Mouse (Mus musculus): ENCODE data around the gene Mettl2. TPM values are rescaled to one million over a fixed set of nuclear protein-coding genes. Genes with fewer than 3 reads are reported as not detected.

The Mettl2 gene
- polyA plus RNA-seq, 1 experiment from 2014 or later = 15.1 TPM

GRCm38 (mm10) chr11:105159673-105160360 lies 33.6 kb downstream of the Mettl2 start:
- no peaks in the 10 kb centered on the region for H3K36me3 ChIP-seq (ENCODE audit: control insufficient read depth, insufficient read depth)
- no peak overlapping the region for H3K4me2 ChIP-seq (ENCODE audit: low read depth, low read length)
- 63% methylated on average over 6 of the region's 6 CpGs for WGBS (ENCODE audit: insufficient replicate concordance)
- no peak overlapping the region for H3K9ac ChIP-seq (ENCODE audit: low read depth, low read length)
- H3K27me3 ChIP-seq (ENCODE audit: control insufficient read depth, insufficient read depth, low read depth, low read length) = no peaks in the 10 kb centered on the region
- H3K9me3 ChIP-seq (replicated peaks; ENCODE audit: control insufficient read depth, low read length) = peaks cover under 1% of the 10 kb centered on the region; the same call in 1 of the 2 replicates
- H3K27ac ChIP-seq (ENCODE audit: low read length) = peak overlapping the region; percentile 33
- no peak overlapping the region for H3K4me3 ChIP-seq (ENCODE audit: low read depth, low read length)
- peaks cover 23% of the 10 kb centered on the region for H3K4me1 ChIP-seq (ENCODE audit: control insufficient read depth, low read depth, low read length)
- ATAC-seq (ENCODE audit: low read depth) = no peak

GRCm38 (mm10) chr11:105161411-105161810 lies 35.2 kb downstream of the Mettl2 start:
- WGBS (ENCODE audit: insufficient replicate concordance) = 79% methylated on average over 2 of the region's 2 CpGs
- no peaks in the 10 kb centered on the region for H3K36me3 ChIP-seq (ENCODE audit: control insufficient read depth, insufficient read depth)
- no peak overlapping the region for H3K4me2 ChIP-seq (ENCODE audit: low read depth, low read length)
- no peaks in the 10 kb centered on the region for H3K27me3 ChIP-seq (ENCODE audit: control insufficient read depth, insufficient read depth, low read depth, low read length)
- no peak overlapping the region for H3K27ac ChIP-seq (ENCODE audit: low read length)
- H3K4me1 ChIP-seq (ENCODE audit: control insufficient read depth, low read depth, low read length) = peaks cover 18% of the 10 kb centered on the region
- H3K4me3 ChIP-seq (ENCODE audit: low read depth, low read length) = no peak overlapping the region
- H3K9ac ChIP-seq (ENCODE audit: low read depth, low read length) = no peak overlapping the region
- peaks cover 4% of the 10 kb centered on the region for H3K9me3 ChIP-seq (replicated peaks; ENCODE audit: control insufficient read depth, low read length)
- ATAC-seq (ENCODE audit: low read depth) = no peak

- H3K36me3 ChIP-seq (ENCODE audit: control insufficient read depth, insufficient read depth) = no peaks in the 10 kb centered on the region
These were observed 38.6 kb downstream of the Mettl2 start for GRCm38 (mm10) chr11:105164516-105165510.

GRCm38 (mm10) chr11:105166780-105167179 lies 40.6 kb downstream of the Mettl2 start:
- ATAC-seq (ENCODE audit: low read depth) = no peak
- Histone ChIP-seq H3K36me3 (ENCODE audit: control insufficient read depth, insufficient read depth) (no peaks in the 10 kb centered on the region), H3K9me3 (replicated peaks; ENCODE audit: control insufficient read depth, low read length) (peaks cover 4% of the 10 kb centered on the region), H3K4me2 (ENCODE audit: low read depth, low read length) (no peak overlapping the region), H3K4me3 (ENCODE audit: low read depth, low read length) (no peak overlapping the region), H3K27me3 (ENCODE audit: control insufficient read depth, insufficient read depth, low read depth, low read length) (no peaks in the 10 kb centered on the region), H3K9ac (ENCODE audit: low read depth, low read length) (no peak overlapping the region), H3K27ac (ENCODE audit: low read length) (no peak overlapping the region), H3K4me1 (ENCODE audit: control insufficient read depth, low read depth, low read length) (peaks cover 5% of the 10 kb centered on the region)
- 78% methylated on average over 10 of the region's 10 CpGs for WGBS (ENCODE audit: insufficient replicate concordance)

More at GRCm38 (mm10) chr11:105164516-105165510, 38.6 kb downstream of the Mettl2 start:
- no peak overlapping the region for H3K27ac ChIP-seq (ENCODE audit: low read length)
- H3K4me2 ChIP-seq (ENCODE audit: low read depth, low read length) = no peak overlapping the region
- peaks cover 4% of the 10 kb centered on the region for H3K9me3 ChIP-seq (replicated peaks; ENCODE audit: control insufficient read depth, low read length)
- 78% methylated on average over 69 of the region's 69 CpGs for WGBS (ENCODE audit: insufficient replicate concordance)
- H3K4me1 ChIP-seq (ENCODE audit: control insufficient read depth, low read depth, low read length) = no peaks in the 10 kb centered on the region; the same call in 1 of the 2 replicates
- no peak overlapping the region for H3K9ac ChIP-seq (ENCODE audit: low read depth, low read length)
- H3K4me3 ChIP-seq (ENCODE audit: low read depth, low read length) = no peak overlapping the region
- H3K27me3 ChIP-seq (ENCODE audit: control insufficient read depth, insufficient read depth, low read depth, low read length) = no peaks in the 10 kb centered on the region
- ATAC-seq (ENCODE audit: low read depth) = no peak

GRCm38 (mm10) chr11:105178516-105178915 lies 52.3 kb downstream of the Mettl2 start, which contains the start of gene Tlk2:
TSS of gene Tlk2 (plus strand) at chr11:105178807.
- 70% methylated on average over 2 of the region's 2 CpGs for WGBS (ENCODE audit: insufficient replicate concordance)
- Histone ChIP-seq H3K9ac (ENCODE audit: low read depth, low read length) (peak within 1 kb of the TSS; percentile 100), H3K27me3 (ENCODE audit: control insufficient read depth, insufficient read depth, low read depth, low read length) (no peaks in the 10 kb centered on the region), H3K36me3 (ENCODE audit: control insufficient read depth, insufficient read depth) (no peaks in the 10 kb centered on the region), H3K27ac (ENCODE audit: low read length) (peak within 1 kb of the TSS; percentile 94), H3K4me2 (ENCODE audit: low read depth, low read length) (peak within 1 kb of the TSS; percentile 65), H3K9me3 (replicated peaks; ENCODE audit: control insufficient read depth, low read length) (no peaks in the 10 kb centered on the region), H3K4me3 (ENCODE audit: low read depth, low read length) (peak within 1 kb of the TSS; percentile 98), H3K4me1 (ENCODE audit: control insufficient read depth, low read depth, low read length) (peaks cover 19% of the 10 kb centered on the region)
- no peak for ATAC-seq (ENCODE audit: low read depth)

GRCm38 (mm10) chr11:105179523-105179922 lies 53.3 kb downstream of the Mettl2 start:
- WGBS (ENCODE audit: insufficient replicate concordance) = 65% methylated on average over 4 of the region's 4 CpGs
- H3K9ac ChIP-seq (ENCODE audit: low read depth, low read length) = peak overlapping the region; percentile 100
- H3K4me3 ChIP-seq (ENCODE audit: low read depth, low read length) = peak overlapping the region; percentile 98
- H3K4me2 ChIP-seq (ENCODE audit: low read depth, low read length) = peak overlapping the region; percentile 65
- H3K4me1 ChIP-seq (ENCODE audit: control insufficient read depth, low read depth, low read length) = peaks cover 19% of the 10 kb centered on the region
- H3K27ac ChIP-seq (ENCODE audit: low read length) = peak overlapping the region; percentile 94
- H3K36me3 ChIP-seq (ENCODE audit: control insufficient read depth, insufficient read depth) = peaks cover 4% of the 10 kb centered on the region
- no peaks in the 10 kb centered on the region for H3K9me3 ChIP-seq (replicated peaks; ENCODE audit: control insufficient read depth, low read length)
- ATAC-seq (ENCODE audit: low read depth) = no peak
- H3K27me3 ChIP-seq (ENCODE audit: control insufficient read depth, insufficient read depth, low read depth, low read length) = no peaks in the 10 kb centered on the region

GRCm38 (mm10) chr11:105180471-105181091 lies 54.4 kb downstream of the Mettl2 start:
- Histone ChIP-seq H3K9me3 (replicated peaks; ENCODE audit: control insufficient read depth, low read length) (no peaks in the 10 kb centered on the region), H3K9ac (ENCODE audit: low read depth, low read length) (peak overlapping the region; percentile 100), H3K27ac (ENCODE audit: low read length) (peak overlapping the region; percentile 94), H3K4me3 (ENCODE audit: low read depth, low read length) (peak overlapping the region; percentile 98), H3K36me3 (ENCODE audit: control insufficient read depth, insufficient read depth) (peaks cover 10% of the 10 kb centered on the region), H3K4me1 (ENCODE audit: control insufficient read depth, low read depth, low read length) (peaks cover 19% of the 10 kb centered on the region), H3K27me3 (ENCODE audit: control insufficient read depth, insufficient read depth, low read depth, low read length) (no peaks in the 10 kb centered on the region), H3K4me2 (ENCODE audit: low read depth, low read length) (peak overlapping the region; percentile 65)
- 1% methylated on average over 35 of the region's 35 CpGs for WGBS (ENCODE audit: insufficient replicate concordance)
- ATAC-seq (ENCODE audit: low read depth) = peak; percentile 19

- H3K27ac ChIP-seq (ENCODE audit: low read length) = peak overlapping the region; percentile 94
- WGBS (ENCODE audit: insufficient replicate concordance) = under 1% methylated on average over 50 of the region's 60 CpGs
- H3K9ac ChIP-seq (ENCODE audit: low read depth, low read length) = peak overlapping the region; percentile 100
- peaks cover 15% of the 10 kb centered on the region for H3K36me3 ChIP-seq (ENCODE audit: control insufficient read depth, insufficient read depth)
- peak overlapping the region; percentile 65 for H3K4me2 ChIP-seq (ENCODE audit: low read depth, low read length)
- no peaks in the 10 kb centered on the region for H3K27me3 ChIP-seq (ENCODE audit: control insufficient read depth, insufficient read depth, low read depth, low read length)
- H3K4me3 ChIP-seq (ENCODE audit: low read depth, low read length) = peak overlapping the region; percentile 98
- no peaks in the 10 kb centered on the region for H3K9me3 ChIP-seq (replicated peaks; ENCODE audit: control insufficient read depth, low read length)
- ATAC-seq (ENCODE audit: low read depth) = peak; percentile 92
- peaks cover 19% of the 10 kb centered on the region for H3K4me1 ChIP-seq (ENCODE audit: control insufficient read depth, low read depth, low read length)
These were observed 55.0 kb downstream of the Mettl2 start for GRCm38 (mm10) chr11:105181126-105181637.

All from liver, embryonic 16.5 days (tissue).